Mouse (Mus musculus) heart, embryonic 13.5 days (tissue): ENCODE measurements around the gene Lrrc10. TPM values are rescaled to one million over a fixed set of nuclear protein-coding genes. Genes with fewer than 3 reads are reported as not detected.
"Not testable (repeated sequence)": the region's sequence is repeated elsewhere in the genome, so short reads cannot be mapped to it uniquely, and the experiment has no call there.

Experiments used
- ATAC-seq: fragments of 200-750 bp; cut with Nextera tagmentation; 2 replicates; pipeline ENCODE4 v1.8.0; 2017; ENCODE audit warnings: moderate TSS enrichment; ENCODE audit not compliant: insufficient number of reproducible peaks, low FRiP score, low TSS enrichment; ENCODE audit errors: extremely low read depth
- H3K27ac ChIP-seq: fragments of 300-500 bp; sonication (generic); replicated peaks from 2 replicates; pipeline ENCODE4 v1.5.1; 2015; ENCODE audit warnings: moderate library complexity, mild to moderate bottlenecking, inconsistent platforms
- H3K27me3 ChIP-seq: fragments of 300-500 bp; sonication (generic); replicated peaks from 2 replicates; pipeline ENCODE4 v1.6.1; 2015; ENCODE audit warnings: mild to moderate bottlenecking, inconsistent platforms
- H3K36me3 ChIP-seq: fragments of 300-500 bp; sonication (generic); 2 replicates; pipeline ENCODE4 v1.6.1; 2015; ENCODE audit warnings: mild to moderate bottlenecking, inconsistent platforms
- H3K4me1 ChIP-seq: fragments of 300-500 bp; sonication (generic); 2 replicates; pipeline ENCODE4 v1.6.1; 2015; ENCODE audit warnings: inconsistent platforms
- H3K4me2 ChIP-seq: fragments of 300-500 bp; sonication (generic); 2 replicates; pipeline ENCODE4 v1.6.1; 2015; ENCODE audit warnings: inconsistent platforms, mild to moderate bottlenecking, moderate library complexity
- H3K4me3 ChIP-seq: fragments of 300-500 bp; sonication (generic); 2 replicates; pipeline ENCODE4 v1.5.1; 2015; ENCODE audit warnings: moderate library complexity, mild to moderate bottlenecking, inconsistent platforms
- H3K9ac ChIP-seq: fragments of 300-500 bp; sonication (generic); 2 replicates; pipeline ENCODE4 v1.6.1; 2015; ENCODE audit warnings: inconsistent platforms, mild to moderate bottlenecking, moderate library complexity
- H3K9me3 ChIP-seq: fragments of 300-500 bp; sonication (generic); 2 replicates; pipeline ENCODE4 v1.6.1; 2016; ENCODE audit warnings: inconsistent platforms
- WGBS: fragments of 180-500 bp; shearing (Covaris S2); methylation state at CpG from one replicate; pipeline ENCODE4 v1.1.7; 2015; ENCODE audit warnings: mixed read lengths; 5-methylcytosine and 5-hydroxymethylcytosine counted together
- polyA plus RNA-seq: library from polyadenylated mRNA; unstranded; fragments of >200 nt; fragmentation: Nextera tagmentation; extraction: Ambion mirVana; gene quantifications from 2 replicates; pipeline ENCODE4 v1.2.1, GENCODE M21; 2015

Gene Lrrc10
- polyA plus RNA-seq, 1 experiment from 2014 or later: 56.8 TPM

DNA sequence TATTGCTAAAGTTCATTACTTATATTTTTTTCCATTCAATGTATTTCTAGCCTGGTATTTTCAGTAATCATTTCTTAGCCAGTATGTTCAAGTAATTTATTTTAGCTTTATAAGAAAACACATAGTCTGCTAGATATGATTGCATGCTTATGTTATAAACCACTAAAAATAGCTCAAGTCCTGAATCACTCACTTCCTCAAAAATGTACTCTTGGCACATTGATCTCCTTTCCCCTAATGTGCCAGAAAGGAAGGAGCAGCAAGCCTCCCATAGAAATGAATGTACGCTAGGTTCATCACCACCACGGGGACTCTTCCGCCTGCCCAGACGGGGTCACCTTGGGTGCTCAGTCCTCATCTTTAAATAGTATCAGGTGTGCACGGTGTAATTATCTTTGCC, 30.6 kb upstream of the Lrrc10 start:
- H3K4me2 ChIP-seq: no peak overlapping the region
- no peaks in the 10 kb centered on the region for H3K36me3 ChIP-seq
- no peak overlapping the region for H3K9ac ChIP-seq
- 53% methylated on average over 5 of the region's 5 CpGs for WGBS
- no peak overlapping the region for H3K4me3 ChIP-seq
- H3K27me3 ChIP-seq: no peaks in the 10 kb centered on the region
- ATAC-seq: no peak
- no peaks in the 10 kb centered on the region for H3K9me3 ChIP-seq
- peak overlapping the region; percentile 71 for H3K27ac ChIP-seq
- H3K4me1 ChIP-seq: peaks cover 34% of the 10 kb centered on the region

DNA sequence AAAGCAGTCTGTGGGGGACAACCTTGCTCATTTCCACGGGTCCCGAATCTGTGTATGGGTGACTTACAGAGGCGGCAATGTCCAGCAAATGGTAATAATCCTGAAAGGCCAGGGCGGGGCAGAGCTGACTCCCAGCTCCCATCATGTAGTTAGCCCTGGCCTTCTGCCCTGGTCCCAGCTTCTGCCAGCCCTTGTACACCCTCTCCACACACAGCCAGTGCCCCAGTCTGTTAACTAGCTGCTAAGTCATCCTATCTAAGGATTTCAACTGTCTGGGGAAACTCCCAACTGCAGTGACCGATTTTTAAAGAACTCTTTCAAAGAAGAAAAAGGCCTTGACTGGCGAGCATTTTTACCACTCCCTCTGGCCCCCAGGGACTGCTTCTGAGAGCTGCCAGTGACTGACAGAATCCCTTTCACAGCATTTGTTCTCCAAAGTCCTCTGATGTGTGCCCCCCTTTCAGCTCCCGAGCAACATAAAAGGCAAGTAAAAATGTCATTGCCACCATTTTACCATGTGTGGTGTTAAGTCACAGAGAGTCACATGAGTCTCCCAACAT, 26.8 kb upstream of the Lrrc10 start:
- H3K36me3 ChIP-seq: no peaks in the 10 kb centered on the region
- peaks cover 50% of the 10 kb centered on the region for H3K4me1 ChIP-seq
- no peak overlapping the region for H3K27ac ChIP-seq
- H3K9me3 ChIP-seq: no peaks in the 10 kb centered on the region
- no peak overlapping the region for H3K4me3 ChIP-seq
- 67% methylated on average over 7 of the region's 7 CpGs for WGBS
- peak overlapping the region; percentile 0; the same call in 1 of the 2 replicates for H3K9ac ChIP-seq
- no peak overlapping the region for H3K4me2 ChIP-seq
- H3K27me3 ChIP-seq: no peaks in the 10 kb centered on the region; the same call in 1 of the 2 replicates
- no peak for ATAC-seq

GRCm38 (mm10) chr10:117021020-117021754, 24.0 kb upstream of the Lrrc10 start:
- Histone ChIP-seq H3K4me2 (no peak overlapping the region), H3K27ac (no peak overlapping the region), H3K27me3 (no peaks in the 10 kb centered on the region; the same call in 1 of the 2 replicates), H3K4me3 (no peak overlapping the region), H3K36me3 (no peaks in the 10 kb centered on the region), H3K4me1 (peaks cover 49% of the 10 kb centered on the region), H3K9ac (no peak overlapping the region), H3K9me3 (no peaks in the 10 kb centered on the region)
- 37% methylated on average over 21 of the region's 21 CpGs for WGBS
- ATAC-seq: no peak

- 9% methylated on average over 16 of the region's 16 CpGs for WGBS
- peak overlapping the region; percentile 85 for H3K27ac ChIP-seq
- peak; percentile 48; the same call in 1 of the 2 replicates for ATAC-seq
Observed at GRCm38 (mm10) chr10:117023693-117024092, 21.4 kb upstream of the Lrrc10 start.

DNA sequence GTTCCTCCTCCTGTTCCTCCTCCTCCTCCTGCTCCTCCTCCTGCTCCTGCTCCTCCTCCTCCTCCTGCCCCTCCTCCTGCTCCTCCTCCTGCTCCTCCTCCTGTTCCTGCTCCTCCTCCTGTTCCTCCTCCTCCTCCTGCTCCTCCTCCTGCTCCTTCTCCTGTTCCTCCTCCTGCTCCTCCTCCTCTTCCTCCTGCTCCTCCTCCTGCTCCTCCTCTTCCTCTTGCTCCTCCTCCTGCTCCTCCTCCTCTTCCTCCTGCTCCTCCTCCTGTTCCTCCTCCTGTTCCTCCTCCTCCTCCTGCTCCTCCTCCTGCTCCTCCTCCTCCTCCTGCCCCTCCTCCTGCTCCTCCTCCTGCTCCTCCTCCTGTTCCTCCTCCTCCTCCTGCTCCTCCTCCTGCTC, 19.4 kb upstream of the Lrrc10 start:
- not testable (repeated sequence) for H3K36me3 ChIP-seq, H3K9me3 ChIP-seq, H3K4me2 ChIP-seq, H3K27ac ChIP-seq, ATAC-seq, H3K9ac ChIP-seq, H3K27me3 ChIP-seq, H3K4me3 ChIP-seq
- peaks cover 36% of the 10 kb centered on the region for H3K4me1 ChIP-seq

More at GRCm38 (mm10) chr10:117023693-117024092, 21.4 kb upstream of the Lrrc10 start:
- Histone ChIP-seq H3K9ac (peak overlapping the region; percentile 79), H3K36me3 (no peaks in the 10 kb centered on the region), H3K4me1 (peaks cover 40% of the 10 kb centered on the region), H3K9me3 (no peaks in the 10 kb centered on the region), H3K4me3 (peak overlapping the region; percentile 52), H3K4me2 (peak overlapping the region; percentile 81), H3K27me3 (no peaks in the 10 kb centered on the region; the same call in 1 of the 2 replicates)

GRCm38 (mm10) chr10:117026176-117026575, 19.0 kb upstream of the Lrrc10 start:
- 76% methylated on average over 8 of the region's 8 CpGs for WGBS
- Histone ChIP-seq H3K4me1 (peaks cover 34% of the 10 kb centered on the region), H3K9ac (no peak overlapping the region), H3K4me2 (no peak overlapping the region), H3K27me3 (no peaks in the 10 kb centered on the region; the same call in 1 of the 2 replicates), H3K4me3 (no peak overlapping the region), H3K36me3 (no peaks in the 10 kb centered on the region), H3K27ac (no peak overlapping the region), H3K9me3 (no peaks in the 10 kb centered on the region)
- ATAC-seq: no peak

- Histone ChIP-seq H3K27me3 (no peaks in the 10 kb centered on the region; the same call in 1 of the 2 replicates), H3K9me3 (no peaks in the 10 kb centered on the region), H3K4me1 (peaks cover 2% of the 10 kb centered on the region; the same call in 1 of the 2 replicates), H3K9ac (no peak overlapping the region), H3K4me2 (no peak overlapping the region), H3K27ac (no peak overlapping the region), H3K36me3 (no peaks in the 10 kb centered on the region), H3K4me3 (no peak overlapping the region)
- ATAC-seq: no peak
- 83% methylated on average over 3 of the region's 3 CpGs for WGBS
Observed at GRCm38 (mm10) chr10:117031160-117031559, 14.0 kb upstream of the Lrrc10 start.

DNA sequence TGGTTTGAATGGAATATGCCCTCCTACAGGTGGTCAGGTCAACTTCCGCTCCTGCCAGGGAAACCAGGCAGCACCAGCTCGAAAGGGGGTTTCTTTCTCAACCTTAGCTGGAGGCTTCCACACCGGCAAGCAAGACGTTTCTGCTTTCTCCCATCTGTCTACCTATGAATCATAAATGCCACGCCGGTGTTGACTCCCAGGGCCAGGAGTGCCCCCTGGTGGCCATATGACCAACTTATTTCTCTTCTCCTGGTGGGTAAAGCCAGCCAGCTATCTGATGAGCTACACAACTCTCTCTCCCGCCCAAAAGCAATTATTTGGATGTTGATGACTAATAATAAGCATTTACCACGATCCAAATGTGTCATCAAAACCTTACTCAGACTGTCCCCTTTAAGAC, 11.4 kb upstream of the Lrrc10 start:
- Histone ChIP-seq H3K27me3 (no peaks in the 10 kb centered on the region), H3K4me2 (peak overlapping the region; percentile 37), H3K9ac (peak overlapping the region; percentile 64; the same call in 1 of the 2 replicates), H3K27ac (no peak overlapping the region), H3K9me3 (no peaks in the 10 kb centered on the region), H3K4me1 (peaks cover 2% of the 10 kb centered on the region; the same call in 1 of the 2 replicates), H3K36me3 (no peaks in the 10 kb centered on the region), H3K4me3 (no peak overlapping the region)
- 17% methylated on average over 8 of the region's 8 CpGs for WGBS
- ATAC-seq: no peak

GRCm38 (mm10) chr10:117040355-117040754, 4.8 kb upstream of the Lrrc10 start:
- no peak overlapping the region for H3K27ac ChIP-seq

DNA sequence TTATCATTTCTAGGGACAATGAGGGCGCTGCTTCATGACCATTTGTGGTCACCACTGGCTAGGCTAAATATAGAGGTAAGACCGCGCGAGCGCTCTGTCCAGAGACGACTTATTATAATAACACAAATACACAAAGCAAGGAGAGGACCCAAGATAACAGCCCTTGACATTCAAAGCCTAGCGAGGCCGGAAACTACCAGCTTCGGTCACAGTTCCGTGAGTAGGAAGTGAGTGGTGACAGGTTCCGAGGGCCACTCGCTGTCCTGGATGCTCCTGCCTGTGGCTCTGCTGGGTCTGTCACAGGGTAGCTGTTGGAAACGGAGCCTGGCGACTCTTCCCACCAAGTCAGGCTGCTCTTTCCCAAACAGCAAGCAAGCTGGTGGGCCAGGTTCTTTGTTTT, 2.8 kb upstream of the Lrrc10 start:
- peak overlapping the region; percentile 53 for H3K4me2 ChIP-seq
- no peaks in the 10 kb centered on the region for H3K9me3 ChIP-seq
- peaks cover 45% of the 10 kb centered on the region for H3K4me1 ChIP-seq
- 28% methylated on average over 14 of the region's 14 CpGs for WGBS
- peak overlapping the region; percentile 54 for H3K9ac ChIP-seq
- peak overlapping the region; percentile 93 for H3K27ac ChIP-seq
- no peaks in the 10 kb centered on the region for H3K36me3 ChIP-seq
- 0 out of 2 replicates have a peak, but pooled peaks cover 3% of the 10 kb centered on the region for H3K27me3 ChIP-seq
- peak overlapping the region; percentile 17 for H3K4me3 ChIP-seq
- ATAC-seq: peak; percentile 62; the same call in 1 of the 2 replicates

More at GRCm38 (mm10) chr10:117040355-117040754, 4.8 kb upstream of the Lrrc10 start:
- Histone ChIP-seq H3K9ac (no peak overlapping the region), H3K27me3 (0 out of 2 replicates have a peak, but pooled peaks cover 3% of the 10 kb centered on the region), H3K9me3 (no peaks in the 10 kb centered on the region), H3K4me3 (no peak overlapping the region), H3K36me3 (no peaks in the 10 kb centered on the region), H3K4me1 (peaks cover 36% of the 10 kb centered on the region), H3K4me2 (no peak overlapping the region)
- ATAC-seq: no peak
- 63% methylated on average over 6 of the region's 6 CpGs for WGBS

GRCm38 (mm10) chr10:117043497-117044166, 1.5 kb upstream of the Lrrc10 start:
- not testable (repeated sequence) for H3K9me3 ChIP-seq, H3K36me3 ChIP-seq, H3K27me3 ChIP-seq, ATAC-seq
- peak overlapping the region; percentile 66 for H3K4me2 ChIP-seq
- WGBS: 23% methylated on average over 13 of the region's 16 CpGs
- H3K27ac ChIP-seq: peak overlapping the region; percentile 69; the same call in 1 of the 2 replicates
- H3K9ac ChIP-seq: 0 out of 2 replicates have a peak overlapping the region, but pooled peaks have one; percentile 54
- H3K4me1 ChIP-seq: peaks cover 47% of the 10 kb centered on the region
- peak overlapping the region; percentile 20 for H3K4me3 ChIP-seq
